Mouse (Mus musculus): ENCODE measurements at regions not wholly inside any gene's neighbourhood (a gene's known extent, or its start where the extent isn't known, plus 50 kb on each side); places are given as distances from the start of the nearest gene placed in this dataset.

GRCm38 (mm10) chr9:67629624-67630023, 70.1 kb upstream of the Tln2 start:
- TF ChIP-seq POLR2A (IDR thresholded peaks at IDR 0.05; ENCODE audit: control insufficient read depth, extremely low read depth, insufficient read depth, low read length, poor library complexity) (no peak), CTCF (IDR thresholded peaks at IDR 0.05; ENCODE audit: borderline replicate concordance, control insufficient read depth, extremely low read depth, insufficient read depth, low read length, poor library complexity) (no peak)
